Mouse (Mus musculus): ENCODE measurements around the gene Cenps.

GRCm38 (mm10) chr4:149101456-149101855, 36.0 kb downstream of the Cenps start:
- TF ChIP-seq CTCF (IDR thresholded peaks at IDR 0.05), result no peak
- TF ChIP-seq EP300 (IDR thresholded peaks at IDR 0.05), result no peak

Data from lung, postnatal 0 days (tissue).